Mouse (Mus musculus) limb, embryonic 15.5 days (tissue): Measurements from ENCODE around the gene Ptpn18. TPM values are rescaled to one million over a fixed set of nuclear protein-coding genes. Genes with fewer than 3 reads are reported as not detected.

ENCODE experiments used
- ATAC-seq: fragments of 200-750 bp; cut with Nextera tagmentation; 2 replicates; pipeline ENCODE4 v1.8.0; 2017; ENCODE audit warnings: low read depth, moderate TSS enrichment; ENCODE audit not compliant: insufficient number of reproducible peaks, low FRiP score, low TSS enrichment
- H3K27ac ChIP-seq: fragments of 300-500 bp; sonication (generic); 2 replicates; pipeline ENCODE4 v1.5.1; 2015; ENCODE audit warnings: moderate library complexity, mild to moderate bottlenecking, inconsistent platforms
- H3K27me3 ChIP-seq: fragments of 300-500 bp; sonication (generic); 2 replicates; pipeline ENCODE4 v1.6.1; 2015; ENCODE audit warnings: inconsistent platforms
- H3K36me3 ChIP-seq: fragments of 300-500 bp; sonication (generic); 2 replicates; pipeline ENCODE4 v1.6.1; 2015; ENCODE audit warnings: inconsistent platforms
- H3K4me1 ChIP-seq: fragments of 300-500 bp; sonication (generic); 2 replicates; pipeline ENCODE4 v1.6.1; 2015; ENCODE audit warnings: inconsistent platforms
- H3K4me2 ChIP-seq: fragments of 300-500 bp; sonication (generic); 2 replicates; pipeline ENCODE4 v1.6.1; 2015; ENCODE audit warnings: mild to moderate bottlenecking, inconsistent platforms
- H3K4me3 ChIP-seq: fragments of 300-500 bp; sonication (generic); 2 replicates; pipeline ENCODE4 v1.5.1; 2015; ENCODE audit warnings: mild to moderate bottlenecking, inconsistent platforms
- H3K9ac ChIP-seq: fragments of 300-500 bp; sonication (generic); 2 replicates; pipeline ENCODE4 v1.6.1; 2015; ENCODE audit warnings: inconsistent platforms
- H3K9me3 ChIP-seq: fragments of 300-500 bp; sonication (generic); 2 replicates; pipeline ENCODE4 v1.6.1; 2016; ENCODE audit warnings: inconsistent platforms
- WGBS: fragments of 180-500 bp; shearing (Covaris S2); methylation state at CpG from one replicate; pipeline ENCODE4 v1.1.7; 2015; 5-methylcytosine and 5-hydroxymethylcytosine counted together
- polyA plus RNA-seq: library from polyadenylated mRNA; unstranded; fragments of >200 nt; fragmentation: Nextera tagmentation; extraction: Ambion mirVana; gene quantifications from 2 replicates; pipeline ENCODE4 v1.2.1, GENCODE M21; 2015

Gene Ptpn18
- polyA plus RNA-seq, 1 experiment from 2014 or later, result 17.4 TPM

- Histone ChIP-seq H3K27ac (no peak overlapping the region), H3K36me3 (no peaks in the 10 kb centered on the region), H3K9ac (no peak overlapping the region), H3K4me1 (peaks cover 16% of the 10 kb centered on the region), H3K4me3 (no peak overlapping the region), H3K27me3 (peaks cover 9% of the 10 kb centered on the region), H3K4me2 (no peak overlapping the region), H3K9me3 (no peaks in the 10 kb centered on the region)
- WGBS, result 67% methylated on average over 4 of the region's 4 CpGs
- ATAC-seq, result no peak
These were observed 8.9 kb downstream of the Ptpn18 start for GRCm38 (mm10) chr1:34468500-34468899.

DNA sequence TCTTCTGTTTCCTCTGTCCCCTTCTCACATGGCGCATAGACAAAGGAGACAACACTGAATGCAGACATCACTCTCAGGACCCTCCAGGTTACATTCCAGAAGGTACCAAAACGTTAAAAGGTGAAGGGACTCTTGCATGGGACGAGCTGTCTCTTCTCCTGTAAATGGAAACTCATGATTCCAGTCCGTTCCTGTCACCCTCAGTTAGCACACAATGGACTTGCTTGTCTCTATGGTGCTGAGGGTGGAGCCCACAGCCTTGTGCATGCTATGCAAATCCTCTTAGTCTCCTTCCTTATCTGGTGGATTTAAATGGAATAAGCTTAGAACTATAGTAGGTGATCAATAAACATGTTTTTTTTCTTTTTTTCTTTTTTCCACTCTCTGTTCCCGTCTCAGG is 10.2 kb downstream of the Ptpn18 start:
- H3K4me2 ChIP-seq, result no peak overlapping the region
- WGBS, result 78% methylated on average over 5 of the region's 5 CpGs
- H3K4me3 ChIP-seq, result no peak overlapping the region
- H3K36me3 ChIP-seq, result no peaks in the 10 kb centered on the region
- no peaks in the 10 kb centered on the region for H3K9me3 ChIP-seq
- H3K27ac ChIP-seq, result no peak overlapping the region
- no peak overlapping the region for H3K9ac ChIP-seq
- H3K4me1 ChIP-seq, result peaks cover 16% of the 10 kb centered on the region
- no peak for ATAC-seq
- H3K27me3 ChIP-seq, result peaks cover 9% of the 10 kb centered on the region

- Histone ChIP-seq H3K9me3 (no peaks in the 10 kb centered on the region), H3K27ac (no peak overlapping the region), H3K4me2 (peak overlapping the region; percentile 96), H3K4me1 (peaks cover 16% of the 10 kb centered on the region), H3K9ac (peak overlapping the region; percentile 52), H3K36me3 (no peaks in the 10 kb centered on the region), H3K27me3 (peaks cover 9% of the 10 kb centered on the region), H3K4me3 (peak overlapping the region; percentile 57)
- ATAC-seq, result peak; percentile 53
- 1% methylated on average over 42 of the region's 43 CpGs for WGBS
These were observed 13.1 kb downstream of the Ptpn18 start for GRCm38 (mm10) chr1:34472427-34473300.

GRCm38 (mm10) chr1:34478891-34479655 is 19.5 kb downstream of the Ptpn18 start:
- no peak for ATAC-seq
- Histone ChIP-seq H3K4me2 (0 out of 2 replicates have a peak overlapping the region, but pooled peaks have one; percentile 12), H3K27me3 (no peaks in the 10 kb centered on the region), H3K36me3 (no peaks in the 10 kb centered on the region), H3K9ac (no peak overlapping the region), H3K4me3 (no peak overlapping the region), H3K9me3 (no peaks in the 10 kb centered on the region), H3K4me1 (peaks cover 11% of the 10 kb centered on the region), H3K27ac (no peak overlapping the region)
- WGBS, result 20% methylated on average over 11 of the region's 11 CpGs

DNA sequence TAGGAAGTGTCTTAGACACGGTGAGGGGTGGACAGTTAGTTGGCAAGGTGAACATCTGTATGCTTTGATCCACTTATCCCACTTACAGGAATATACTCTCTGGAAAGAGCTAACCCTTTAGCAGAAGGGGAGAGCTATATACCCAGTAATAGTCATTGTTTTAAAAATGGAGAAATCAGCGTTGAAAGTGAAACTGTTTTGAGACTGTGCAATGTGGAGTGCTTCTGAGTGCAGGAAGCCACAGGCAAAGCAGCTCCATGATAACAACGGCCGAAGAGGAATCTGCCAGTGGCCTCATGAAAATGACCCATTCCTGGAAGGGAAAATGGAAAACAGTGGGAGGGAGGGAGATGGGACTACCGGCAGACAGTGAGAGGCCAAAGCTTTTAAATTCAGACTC is 21.2 kb downstream of the Ptpn18 start:
- Histone ChIP-seq H3K4me3 (no peak overlapping the region), H3K4me1 (peaks cover 15% of the 10 kb centered on the region), H3K36me3 (no peaks in the 10 kb centered on the region), H3K9me3 (no peaks in the 10 kb centered on the region), H3K27ac (no peak overlapping the region), H3K4me2 (no peak overlapping the region), H3K27me3 (no peaks in the 10 kb centered on the region; the same call in 1 of the 2 replicates), H3K9ac (no peak overlapping the region)
- no peak for ATAC-seq
- 65% methylated on average over 5 of the region's 5 CpGs for WGBS

DNA sequence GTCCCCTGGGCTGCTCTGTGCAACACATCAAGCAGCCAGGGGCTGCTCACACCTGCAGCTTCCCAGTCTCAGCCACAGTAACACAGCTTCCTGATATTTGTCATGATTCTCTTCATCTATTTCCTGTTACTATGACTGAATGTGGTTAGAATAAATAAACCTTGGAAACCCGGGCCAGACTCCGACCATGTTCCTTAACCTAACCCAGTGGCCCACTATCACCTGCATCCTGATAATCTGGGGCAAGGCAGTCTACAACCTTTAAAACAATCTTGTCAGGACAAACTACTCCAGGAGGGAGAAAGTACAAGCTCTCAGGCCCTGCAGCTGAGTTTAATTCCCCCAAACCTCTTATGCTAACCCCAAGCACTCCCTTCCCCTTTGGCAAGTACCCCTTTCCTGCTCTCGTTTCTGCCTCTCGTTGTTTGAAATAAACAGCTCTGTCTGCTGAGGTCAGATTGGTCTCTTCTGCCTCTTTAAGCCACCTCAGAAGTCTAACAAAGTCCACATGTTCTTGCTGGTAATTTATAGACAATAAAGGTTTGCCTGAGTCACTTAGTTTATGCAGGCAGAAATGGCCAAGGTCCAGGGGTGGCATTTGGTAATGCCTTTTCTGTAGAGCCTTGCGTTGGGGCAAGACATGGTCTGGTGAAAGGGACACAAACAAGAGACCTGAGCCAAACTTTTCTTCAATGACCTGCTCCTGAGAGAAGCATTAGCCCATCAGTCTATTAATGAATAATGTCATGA is 22.5 kb downstream of the Ptpn18 start:
- ATAC-seq, result no peak
- H3K9ac ChIP-seq, result no peak overlapping the region
- peaks cover 15% of the 10 kb centered on the region for H3K4me1 ChIP-seq
- no peak overlapping the region for H3K4me2 ChIP-seq
- no peaks in the 10 kb centered on the region for H3K36me3 ChIP-seq
- no peaks in the 10 kb centered on the region for H3K9me3 ChIP-seq
- no peak overlapping the region for H3K4me3 ChIP-seq
- H3K27me3 ChIP-seq, result no peaks in the 10 kb centered on the region; the same call in 1 of the 2 replicates
- 35% methylated on average over 5 of the region's 5 CpGs for WGBS
- no peak overlapping the region for H3K27ac ChIP-seq

- 77% methylated on average over 10 of the region's 10 CpGs for WGBS
- no peak for ATAC-seq
- no peaks in the 10 kb centered on the region; the same call in 1 of the 2 replicates for H3K27me3 ChIP-seq
These were observed 24.9 kb downstream of the Ptpn18 start for GRCm38 (mm10) chr1:34484470-34484869.

GRCm38 (mm10) chr1:34485461-34486188 is 26.1 kb downstream of the Ptpn18 start:
- WGBS, result 10% methylated on average over 25 of the region's 25 CpGs
- Histone ChIP-seq H3K9ac (0 out of 2 replicates have a peak overlapping the region, but pooled peaks have one; percentile 3), H3K27me3 (no peaks in the 10 kb centered on the region; the same call in 1 of the 2 replicates), H3K4me2 (peak overlapping the region; percentile 38), H3K27ac (no peak overlapping the region), H3K4me1 (0 out of 2 replicates have a peak, but pooled peaks cover 7% of the 10 kb centered on the region), H3K9me3 (no peaks in the 10 kb centered on the region), H3K4me3 (peak overlapping the region; percentile 19), H3K36me3 (no peaks in the 10 kb centered on the region)
- ATAC-seq, result no peak

More at GRCm38 (mm10) chr1:34484470-34484869, 24.9 kb downstream of the Ptpn18 start:
- Histone ChIP-seq H3K9me3 (no peaks in the 10 kb centered on the region), H3K4me1 (peaks cover 7% of the 10 kb centered on the region; the same call in 1 of the 2 replicates), H3K27ac (no peak overlapping the region), H3K4me3 (no peak overlapping the region), H3K9ac (no peak overlapping the region), H3K4me2 (no peak overlapping the region), H3K36me3 (no peaks in the 10 kb centered on the region)

- Histone ChIP-seq H3K36me3 (no peaks in the 10 kb centered on the region), H3K4me1 (0 out of 2 replicates have a peak, but pooled peaks cover 4% of the 10 kb centered on the region), H3K9ac (no peak overlapping the region), H3K4me2 (no peak overlapping the region), H3K27ac (no peak overlapping the region), H3K9me3 (no peaks in the 10 kb centered on the region), H3K4me3 (no peak overlapping the region), H3K27me3 (no peaks in the 10 kb centered on the region; the same call in 1 of the 2 replicates)
- WGBS, result 83% methylated on average over 3 of the region's 3 CpGs
- no peak for ATAC-seq
These were observed 27.8 kb downstream of the Ptpn18 start for GRCm38 (mm10) chr1:34487383-34487782.

GRCm38 (mm10) chr1:34489852-34490541 is 30.4 kb downstream of the Ptpn18 start:
- H3K4me3 ChIP-seq, result no peak overlapping the region
- no peaks in the 10 kb centered on the region for H3K36me3 ChIP-seq
- H3K27me3 ChIP-seq, result no peaks in the 10 kb centered on the region
- 0 out of 2 replicates have a peak, but pooled peaks cover 4% of the 10 kb centered on the region for H3K4me1 ChIP-seq
- H3K27ac ChIP-seq, result no peak overlapping the region
- WGBS, result 88% methylated on average over 6 of the region's 6 CpGs
- no peaks in the 10 kb centered on the region for H3K9me3 ChIP-seq
- H3K4me2 ChIP-seq, result no peak overlapping the region
- no peak overlapping the region for H3K9ac ChIP-seq
- no peak for ATAC-seq
